Mouse (Mus musculus) layer of hippocampus, adult 11-12 months (tissue): ENCODE measurements at regions not wholly inside any gene's neighbourhood (a gene's known extent, or its start where the extent isn't known, plus 50 kb on each side); places are given as distances from the start of the nearest gene placed in this dataset.

ENCODE experiments used
- DNase-seq: peaks from one replicate; pipeline ENCODE4 v3.0.0; 2022; ENCODE audit warnings: low spot score

DNA sequence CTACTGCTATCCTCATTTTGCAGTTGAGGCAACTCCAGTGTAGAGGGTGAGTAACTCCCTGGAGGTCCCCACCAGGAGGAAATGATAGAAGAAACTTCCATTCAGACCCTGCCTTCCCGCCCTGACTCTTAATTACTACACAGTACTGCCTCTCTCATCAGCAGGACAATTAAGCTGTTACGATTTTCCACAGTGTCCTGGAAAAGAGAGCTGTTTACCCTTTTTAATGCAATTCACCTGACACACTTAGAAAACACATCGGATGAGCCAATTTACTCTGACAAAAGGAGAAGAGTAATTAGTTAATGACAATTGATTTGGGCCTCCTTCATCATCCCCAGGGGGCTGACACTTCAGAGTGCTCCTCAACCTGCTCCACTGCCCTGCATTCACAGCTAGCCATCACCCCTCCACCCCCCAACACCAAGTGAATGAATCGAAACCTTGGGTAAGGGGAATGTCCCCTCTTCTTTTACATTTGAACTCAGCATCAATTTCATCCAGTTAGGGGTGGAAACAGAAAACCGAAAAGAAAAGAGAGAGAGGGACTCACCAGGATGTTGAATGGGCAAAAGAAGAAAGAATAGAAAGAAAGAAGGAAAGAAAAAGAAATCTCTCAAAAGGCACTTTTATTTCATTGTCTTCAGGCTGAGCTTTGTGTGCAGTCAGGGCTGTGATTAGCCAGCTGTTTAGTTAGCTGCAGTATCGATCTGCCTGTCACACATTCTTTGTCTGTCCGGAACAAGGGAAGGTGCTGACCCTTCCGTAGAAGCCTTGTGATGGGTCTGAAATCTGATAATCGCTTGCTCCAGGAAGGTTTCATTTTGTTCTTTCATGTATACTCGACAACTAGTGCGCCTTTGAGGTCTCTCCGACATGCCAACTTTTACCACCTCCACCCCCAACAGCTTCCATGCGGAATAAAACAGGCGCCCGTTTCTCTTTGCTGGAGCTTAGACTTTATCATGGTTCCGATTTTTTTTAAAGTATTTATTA, 482.6 kb upstream of the Tenm4 start:
- DNase-seq = no peak

- DNase-seq = no peak
These were observed 481.7 kb upstream of the Tenm4 start for GRCm38 (mm10) chr7:95689161-95689833.

DNA sequence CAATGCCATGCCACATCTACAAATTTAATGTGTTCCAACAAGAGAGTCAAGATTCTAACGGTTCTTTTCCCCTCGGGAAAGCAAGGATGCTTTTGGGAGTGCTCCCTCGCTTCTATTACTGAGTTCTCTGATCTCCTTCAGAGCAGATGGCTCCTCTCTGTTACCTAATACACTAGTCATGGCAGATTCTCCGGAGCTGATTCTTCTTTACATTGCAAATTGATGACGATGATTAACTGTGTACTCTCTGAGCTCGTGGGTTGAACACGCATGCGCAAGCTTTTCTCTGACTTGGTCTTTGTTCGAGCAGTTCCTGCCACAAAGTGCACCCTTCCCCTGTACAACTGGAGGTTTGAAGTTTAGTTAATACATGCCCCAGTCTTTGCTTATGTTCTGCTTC, 471.5 kb upstream of the Tenm4 start:
- peak; percentile 17 for DNase-seq

GRCm38 (mm10) chr7:95710088-95710487, 461.0 kb upstream of the Tenm4 start:
- DNase-seq = no peak

DNA sequence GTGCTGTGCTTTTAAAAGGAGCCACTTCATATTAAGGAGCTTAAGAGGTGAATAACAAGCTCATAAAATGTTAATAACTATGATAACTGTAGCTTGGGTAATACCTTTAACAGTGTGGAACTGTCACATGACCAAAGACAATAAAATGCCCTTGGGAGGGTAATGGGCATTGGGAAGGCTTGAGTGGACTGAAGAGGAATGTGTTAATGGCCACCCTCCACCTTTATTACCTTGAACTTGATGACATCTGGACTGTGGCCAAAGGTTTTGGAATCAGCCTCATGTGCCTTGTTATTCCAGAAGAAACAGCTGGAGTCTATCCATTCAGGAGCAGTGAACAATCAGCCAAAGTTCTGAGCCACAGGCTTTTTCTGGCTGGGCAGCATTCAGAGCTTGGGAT, 451.0 kb upstream of the Tenm4 start:
- no peak for DNase-seq

- peak; percentile 21 for DNase-seq
These were observed 445.1 kb upstream of the Tenm4 start for GRCm38 (mm10) chr7:95725716-95726487.

GRCm38 (mm10) chr7:95733807-95734206, 437.2 kb upstream of the Tenm4 start:
- DNase-seq = no peak

GRCm38 (mm10) chr7:95734587-95734986, 436.5 kb upstream of the Tenm4 start:
- DNase-seq = no peak

- DNase-seq = no peak
These were observed 434.3 kb upstream of the Tenm4 start for GRCm38 (mm10) chr7:95736716-95737115.

- DNase-seq = no peak
These were observed 432.3 kb upstream of the Tenm4 start for GRCm38 (mm10) chr7:95738725-95739245.

GRCm38 (mm10) chr7:95739779-95740178, 431.3 kb upstream of the Tenm4 start:
- no peak for DNase-seq

- no peak for DNase-seq
These were observed 412.7 kb upstream of the Tenm4 start for GRCm38 (mm10) chr7:95758375-95758774.

DNA sequence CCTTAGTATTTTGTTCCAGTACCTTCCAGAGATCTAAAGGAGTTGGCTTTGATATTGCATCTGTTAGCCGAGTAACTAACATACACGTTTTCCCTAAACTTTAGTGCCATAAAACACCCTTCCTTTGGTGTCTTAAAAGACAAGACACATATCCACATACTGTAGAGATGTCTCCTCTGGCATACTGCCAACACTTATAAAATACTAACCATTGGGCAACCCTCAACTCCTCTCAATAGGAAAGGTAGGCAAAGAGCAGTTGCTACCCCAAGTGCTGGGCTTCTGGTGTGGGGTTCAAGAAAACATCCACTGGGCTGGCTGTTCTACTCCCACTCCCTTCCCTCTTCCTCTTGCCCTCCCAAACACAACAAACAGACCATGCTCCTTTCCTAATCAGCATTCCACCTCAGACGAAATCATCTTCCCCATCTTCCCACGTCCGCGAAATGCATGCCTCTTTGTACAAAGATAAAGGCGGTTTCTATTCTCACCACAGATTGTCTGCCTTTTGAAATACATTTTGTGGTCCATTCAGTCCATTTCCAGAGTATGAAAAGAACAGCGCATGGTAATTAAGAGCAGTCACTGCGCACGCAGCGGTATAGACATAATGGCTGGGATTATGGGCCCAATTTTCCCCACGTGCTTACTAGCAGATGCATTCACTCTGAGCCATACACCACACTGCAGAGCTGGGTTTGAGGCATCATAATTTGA, 409.9 kb upstream of the Tenm4 start:
- peak; percentile 26 for DNase-seq

DNA sequence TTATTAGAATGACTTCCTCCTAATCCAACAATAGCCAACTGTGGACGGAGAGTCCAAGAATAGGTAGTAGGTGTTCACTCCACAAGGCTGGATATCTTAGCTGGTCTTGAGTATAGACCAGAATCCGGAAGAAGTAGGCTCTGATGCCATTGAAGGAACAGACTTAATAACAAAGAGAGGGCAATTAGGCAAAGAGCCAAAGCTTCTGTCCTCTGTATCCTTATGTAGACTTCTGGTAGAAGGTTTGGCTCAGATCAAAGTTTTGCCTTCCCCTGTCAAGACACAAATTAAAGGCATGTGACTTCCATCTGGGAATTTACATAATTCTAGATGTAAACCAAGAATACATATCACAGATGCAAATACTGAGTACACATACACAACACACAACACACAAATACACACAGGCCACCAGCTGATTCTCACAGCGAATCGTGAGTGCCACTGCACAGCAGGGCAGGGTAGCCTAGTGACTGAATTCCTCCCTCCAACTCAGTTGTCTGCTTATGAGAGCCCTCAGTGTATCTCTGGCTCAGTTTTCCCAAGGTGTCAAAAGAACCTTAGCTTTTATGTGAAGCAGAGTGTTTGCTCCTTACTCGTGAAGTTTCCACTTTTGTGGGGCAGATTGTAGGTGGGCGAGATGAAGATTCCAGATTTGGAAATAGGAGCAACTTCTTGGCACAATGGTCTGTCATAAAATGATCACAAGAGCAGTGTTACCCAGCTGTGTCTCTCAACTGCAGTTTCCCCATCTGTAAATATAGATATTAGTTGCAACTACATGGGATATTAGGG, 404.5 kb upstream of the Tenm4 start:
- DNase-seq = peak; percentile 26

DNA sequence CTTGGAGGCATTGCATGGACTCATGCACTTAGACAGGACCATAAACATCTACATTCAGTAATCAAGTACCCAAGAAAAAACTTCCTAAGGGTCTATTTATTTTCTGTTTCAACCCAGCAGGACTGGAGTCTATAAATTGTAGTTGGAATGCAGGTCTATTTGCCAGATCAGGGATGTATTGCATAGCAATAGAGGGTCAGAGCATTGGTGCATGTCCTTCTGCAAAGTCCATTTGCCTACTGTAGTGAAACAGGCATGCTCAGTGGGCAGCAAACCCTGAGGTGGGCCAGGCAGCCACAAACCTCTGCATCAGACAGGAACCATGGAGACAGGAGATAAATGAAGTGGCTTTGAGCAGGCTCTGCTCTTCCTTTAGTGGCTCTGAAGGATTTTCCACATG, 386.5 kb upstream of the Tenm4 start:
- no peak for DNase-seq

- DNase-seq = no peak
These were observed 383.5 kb upstream of the Tenm4 start for GRCm38 (mm10) chr7:95787543-95787942.

GRCm38 (mm10) chr7:95787951-95788350, 383.1 kb upstream of the Tenm4 start:
- no peak for DNase-seq

- DNase-seq = no peak
These were observed 381.6 kb upstream of the Tenm4 start for GRCm38 (mm10) chr7:95789424-95789823.

DNA sequence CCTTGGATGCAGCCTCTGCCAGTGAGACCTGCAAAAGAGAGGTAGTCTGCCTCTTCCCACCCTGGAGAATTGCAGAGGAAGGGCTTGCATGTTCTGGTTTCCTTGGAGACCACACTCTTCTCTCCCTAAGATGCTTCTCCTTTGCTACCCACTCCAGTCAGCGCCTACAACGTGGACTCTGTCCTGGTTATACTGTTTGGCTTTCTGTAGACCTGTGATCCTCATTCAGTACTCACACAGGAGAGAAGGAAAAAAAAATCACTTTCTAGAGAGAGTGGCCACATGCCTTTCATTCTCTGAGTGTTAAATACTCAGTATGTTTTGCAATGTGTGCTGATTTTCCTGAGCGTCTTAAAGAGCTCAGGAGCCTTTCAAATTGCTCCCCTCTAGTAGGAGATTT, 372.0 kb upstream of the Tenm4 start:
- no peak for DNase-seq

- no peak for DNase-seq
These were observed 361.4 kb upstream of the Tenm4 start for GRCm38 (mm10) chr7:95809626-95810025.

DNA sequence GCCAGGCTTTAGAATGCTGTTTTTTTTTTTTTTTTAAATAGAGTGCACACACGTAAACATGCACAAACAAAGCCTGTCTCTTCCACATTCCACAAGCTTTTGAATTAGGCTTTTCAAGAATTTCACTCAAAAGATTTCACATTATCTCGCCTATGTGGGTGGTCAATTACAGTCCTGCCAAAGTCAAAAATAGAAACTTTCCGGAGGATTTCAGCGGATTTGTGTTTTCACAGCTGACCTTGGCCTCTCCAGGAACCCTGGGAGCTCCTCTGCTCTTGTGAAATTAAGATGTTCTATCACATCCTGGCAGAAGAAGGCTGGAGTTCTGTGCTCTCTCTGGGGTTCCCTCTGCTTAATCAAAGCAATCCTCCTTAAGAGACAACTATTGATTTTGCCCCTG, 360.9 kb upstream of the Tenm4 start:
- no peak for DNase-seq
